Mouse (Mus musculus) hindbrain, embryonic 11.5 days (tissue): ENCODE measurements around the gene Trpc4ap. TPM values are rescaled to one million over a fixed set of nuclear protein-coding genes. Genes with fewer than 3 reads are reported as not detected.

Source experiments
- ATAC-seq: fragments of 200-750 bp; cut with Nextera tagmentation; 2 replicates; pipeline ENCODE4 v1.8.0; 2017; ENCODE audit warnings: mild to moderate bottlenecking, moderate TSS enrichment, moderate library complexity; ENCODE audit not compliant: low FRiP score
- DNase-seq: peaks from one replicate; pipeline ENCODE4 v3.0.0-alpha.2; 2015; ENCODE audit warnings: low spot score
- H3K27ac ChIP-seq: fragments of 300-500 bp; sonication (generic); 2 replicates; pipeline ENCODE4 v1.5.1; 2014; ENCODE audit warnings: mild to moderate bottlenecking, low read depth, low read length
- H3K27me3 ChIP-seq: fragments of 300-500 bp; sonication (generic); 2 replicates; pipeline ENCODE4 v1.6.1; 2014; ENCODE audit warnings: mild to moderate bottlenecking, low read length, moderate library complexity, mixed read lengths; ENCODE audit not compliant: control insufficient read depth, insufficient read depth
- H3K36me3 ChIP-seq: fragments of 300-500 bp; sonication (generic); 2 replicates; pipeline ENCODE4 v1.6.1; 2014; ENCODE audit warnings: mild to moderate bottlenecking, low read length, moderate library complexity, mixed read lengths; ENCODE audit not compliant: control insufficient read depth, insufficient read depth
- H3K4me1 ChIP-seq: fragments of 300-500 bp; sonication (generic); replicated peaks from 2 replicates; pipeline ENCODE4 v1.6.1; 2014; ENCODE audit warnings: low read length, mixed read lengths; ENCODE audit not compliant: control insufficient read depth, insufficient read depth
- H3K4me2 ChIP-seq: fragments of 300-500 bp; sonication (generic); replicated peaks from 2 replicates; pipeline ENCODE4 v1.6.1; 2014; ENCODE audit warnings: mild to moderate bottlenecking, low read depth, low read length
- H3K4me3 ChIP-seq: fragments of 300-500 bp; sonication (generic); 2 replicates; pipeline ENCODE4 v1.5.1; 2014; ENCODE audit warnings: low read depth, low read length
- H3K9ac ChIP-seq: fragments of 300-500 bp; sonication (generic); 2 replicates; pipeline ENCODE4 v1.6.1; 2014; ENCODE audit warnings: low read depth, low read length
- H3K9me3 ChIP-seq: fragments of 300-500 bp; sonication (generic); 2 replicates; pipeline ENCODE4 v1.6.1; 2016; ENCODE audit warnings: low read length; ENCODE audit not compliant: control insufficient read depth
- WGBS: fragments of 180-500 bp; shearing (Covaris S2); extraction: QIAGEN DNeasy Blood & Tissue Kit; methylation state at CpG from one replicate; pipeline ENCODE4 v1.1.7; 2014; 5-methylcytosine and 5-hydroxymethylcytosine counted together
- microRNA counts: library from miRNA; unstranded; fragments of <30 nt; microRNA quantifications from one replicate; lab custom pipeline; 2015
- polyA plus RNA-seq: library from polyadenylated mRNA; unstranded; fragments of >200 nt; fragmentation: Nextera tagmentation; extraction: Ambion mirVana; gene quantifications from 2 replicates; pipeline ENCODE4 v1.2.1, GENCODE M21; 2014

Trpc4ap gene
- polyA plus RNA-seq, 1 experiment from 2014 or later: 154 TPM

- H3K9me3 ChIP-seq: no peaks in the 10 kb centered on the region
- no peak overlapping the region for H3K27ac ChIP-seq
- DNase-seq (no peak), ATAC-seq (no peak)
- no peak overlapping the region for H3K4me2 ChIP-seq
- H3K36me3 ChIP-seq: no peaks in the 10 kb centered on the region
- H3K4me1 ChIP-seq: no peaks in the 10 kb centered on the region
- no peak overlapping the region for H3K4me3 ChIP-seq
- no peaks in the 10 kb centered on the region for H3K27me3 ChIP-seq
- WGBS: 73% methylated on average over 6 of the region's 6 CpGs
- H3K9ac ChIP-seq: no peak overlapping the region
These were observed 102.7 kb downstream of the Trpc4ap start for GRCm38 (mm10) chr2:155589521-155589920.

- Histone ChIP-seq H3K27me3 (no peaks in the 10 kb centered on the region), H3K36me3 (no peaks in the 10 kb centered on the region), H3K27ac (no peak overlapping the region), H3K9ac (no peak overlapping the region), H3K4me1 (no peaks in the 10 kb centered on the region), H3K4me3 (no peak overlapping the region), H3K9me3 (no peaks in the 10 kb centered on the region), H3K4me2 (no peak overlapping the region)
- 85% methylated on average over 3 of the region's 3 CpGs for WGBS
- ATAC-seq: no peak
- no peak for DNase-seq
These were observed 104.0 kb downstream of the Trpc4ap start for GRCm38 (mm10) chr2:155588136-155588535.

- 66% methylated on average over 10 of the region's 10 CpGs for WGBS
- ATAC-seq (no peak), DNase-seq (no peak)
- Histone ChIP-seq H3K9ac (no peak overlapping the region), H3K9me3 (no peaks in the 10 kb centered on the region), H3K36me3 (no peaks in the 10 kb centered on the region), H3K4me2 (no peak overlapping the region), H3K4me3 (no peak overlapping the region), H3K4me1 (no peaks in the 10 kb centered on the region), H3K27me3 (no peaks in the 10 kb centered on the region), H3K27ac (no peak overlapping the region)
These were observed 106.7 kb downstream of the Trpc4ap start for GRCm38 (mm10) chr2:155585486-155585885.

GRCm38 (mm10) chr2:155585082-155585481 is 107.1 kb downstream of the Trpc4ap start:
- Histone ChIP-seq H3K9me3 (no peaks in the 10 kb centered on the region), H3K27ac (no peak overlapping the region), H3K27me3 (no peaks in the 10 kb centered on the region), H3K36me3 (no peaks in the 10 kb centered on the region), H3K4me2 (no peak overlapping the region), H3K4me3 (no peak overlapping the region), H3K9ac (no peak overlapping the region), H3K4me1 (no peaks in the 10 kb centered on the region)
- ATAC-seq (no peak), DNase-seq (no peak)
- 84% methylated on average over 9 of the region's 9 CpGs for WGBS

MicroRNAs within 50 kb of the gene (microRNA counts, 519-probe panel; counts per million panel counts)
- microRNA mmu-miR-499 (lab: Ali Mortazavi, UCI): not detected

Other genes starting within 250 kb of the Trpc4ap start
- gene Ncoa6, start 218.5 kb downstream of the Trpc4ap start, polyA plus RNA-seq: 29.5 and 34.8 TPM in 2 replicates
- 23.3 and 24.1 TPM in 2 replicates for gene Acss2, start 174.4 kb downstream of the Trpc4ap start, polyA plus RNA-seq
- gene Ggt7, start 174.1 kb downstream of the Trpc4ap start, polyA plus RNA-seq: 8.8 and 13.0 TPM in 2 replicates
- 14.7 and 15.9 TPM in 2 replicates for gene Gss, start 99.6 kb downstream of the Trpc4ap start, polyA plus RNA-seq
- 0.46 and 0.52 TPM in 2 replicates for gene Myh7b, start 81.2 kb downstream of the Trpc4ap start, polyA plus RNA-seq
- 36.0 and 37.4 TPM in 2 replicates for gene Edem2, start 37.1 kb upstream of the Trpc4ap start, polyA plus RNA-seq
- gene Gm17581, start 43.5 kb upstream of the Trpc4ap start, polyA plus RNA-seq: not detected in 2 replicates
- gene Procr, start 58.7 kb upstream of the Trpc4ap start, polyA plus RNA-seq: 2.5 and 3.1 TPM in 2 replicates
- gene Mmp24, start 83.0 kb upstream of the Trpc4ap start, polyA plus RNA-seq: 3.2 and 3.4 TPM in 2 replicates
- gene BC029722, start 127.0 kb upstream of the Trpc4ap start, polyA plus RNA-seq: 9.6 and 9.7 TPM in 2 replicates
- gene Eif6, start 134.5 kb upstream of the Trpc4ap start, polyA plus RNA-seq: 193 and 208 TPM in 2 replicates
- 0.19 and 0.20 TPM in 2 replicates for gene Fam83c, start 142.5 kb upstream of the Trpc4ap start, polyA plus RNA-seq
- 69.6 and 80.8 TPM in 2 replicates for gene Uqcc1, start 237.9 kb upstream of the Trpc4ap start, polyA plus RNA-seq
- gene Gm15557, start 248.3 kb upstream of the Trpc4ap start, polyA plus RNA-seq: not detected in 2 replicates